Mouse (Mus musculus): ENCODE results near the gene Fyn. TPM values are rescaled to one million over a fixed set of nuclear protein-coding genes. Genes with fewer than 3 reads are reported as not detected.

The Fyn gene
- polyA plus RNA-seq, 1 experiment from 2014 or later, result 13.5 TPM

GRCm38 (mm10) chr10:39512631-39513314 lies 144.1 kb downstream of the Fyn start:
- Histone ChIP-seq H3K9me3 (ENCODE audit: control insufficient read depth) (no peaks in the 10 kb centered on the region), H3K4me1 (replicated peaks; ENCODE audit: control insufficient read depth, insufficient read depth, low read length) (no peaks in the 10 kb centered on the region; the same call in 1 of the 2 replicates), H3K27ac (ENCODE audit: low read depth, low read length) (no peak overlapping the region), H3K4me2 (replicated peaks; ENCODE audit: low read depth) (no peak overlapping the region), H3K36me3 (ENCODE audit: control insufficient read depth, insufficient read depth) (peaks cover 9% of the 10 kb centered on the region; the same call in 1 of the 2 replicates), H3K9ac (ENCODE audit: low read depth, low read length) (no peak overlapping the region), H3K4me3 (ENCODE audit: low read depth, low read length) (no peak overlapping the region), H3K27me3 (replicated peaks; ENCODE audit: control insufficient read depth, insufficient read depth, low read length) (no peaks in the 10 kb centered on the region)
- WGBS, result 71% methylated on average over 14 of the region's 14 CpGs
- no peak for TF ChIP-seq CTCF (IDR thresholded peaks at IDR 0.05; ENCODE audit: low read depth)
- ATAC-seq, result no peak

- TF ChIP-seq CTCF (IDR thresholded peaks at IDR 0.05; ENCODE audit: low read depth), result no peak
- 94% methylated on average over 8 of the region's 8 CpGs for WGBS
- no peak overlapping the region for H3K4me2 ChIP-seq (replicated peaks; ENCODE audit: low read depth)
- no peak overlapping the region for H3K4me3 ChIP-seq (ENCODE audit: low read depth, low read length)
- H3K27me3 ChIP-seq (replicated peaks; ENCODE audit: control insufficient read depth, insufficient read depth, low read length), result no peaks in the 10 kb centered on the region
- H3K4me1 ChIP-seq (replicated peaks; ENCODE audit: control insufficient read depth, insufficient read depth, low read length), result no peaks in the 10 kb centered on the region
- no peaks in the 10 kb centered on the region for H3K9me3 ChIP-seq (ENCODE audit: control insufficient read depth)
- H3K27ac ChIP-seq (ENCODE audit: low read depth, low read length), result no peak overlapping the region
- no peak for ATAC-seq
- peaks cover 9% of the 10 kb centered on the region; the same call in 1 of the 2 replicates for H3K36me3 ChIP-seq (ENCODE audit: control insufficient read depth, insufficient read depth)
- H3K9ac ChIP-seq (ENCODE audit: low read depth, low read length), result no peak overlapping the region
These were observed 146.3 kb downstream of the Fyn start for GRCm38 (mm10) chr10:39514916-39515315.

GRCm38 (mm10) chr10:39516541-39517133 lies 148.0 kb downstream of the Fyn start:
- Histone ChIP-seq H3K4me2 (replicated peaks; ENCODE audit: low read depth) (no peak overlapping the region), H3K9me3 (ENCODE audit: control insufficient read depth) (no peaks in the 10 kb centered on the region), H3K36me3 (ENCODE audit: control insufficient read depth, insufficient read depth) (peaks cover 9% of the 10 kb centered on the region; the same call in 1 of the 2 replicates), H3K4me3 (ENCODE audit: low read depth, low read length) (no peak overlapping the region), H3K27me3 (replicated peaks; ENCODE audit: control insufficient read depth, insufficient read depth, low read length) (no peaks in the 10 kb centered on the region), H3K27ac (ENCODE audit: low read depth, low read length) (no peak overlapping the region), H3K9ac (ENCODE audit: low read depth, low read length) (no peak overlapping the region), H3K4me1 (replicated peaks; ENCODE audit: control insufficient read depth, insufficient read depth, low read length) (no peaks in the 10 kb centered on the region)
- no peak for TF ChIP-seq CTCF (IDR thresholded peaks at IDR 0.05; ENCODE audit: low read depth)
- no peak for ATAC-seq
- WGBS, result 94% methylated on average over 6 of the region's 6 CpGs

- Histone ChIP-seq H3K27ac (ENCODE audit: low read depth, low read length) (no peak overlapping the region), H3K4me2 (replicated peaks; ENCODE audit: low read depth) (no peak overlapping the region), H3K9me3 (ENCODE audit: control insufficient read depth) (no peaks in the 10 kb centered on the region), H3K27me3 (replicated peaks; ENCODE audit: control insufficient read depth, insufficient read depth, low read length) (no peaks in the 10 kb centered on the region), H3K4me1 (replicated peaks; ENCODE audit: control insufficient read depth, insufficient read depth, low read length) (no peaks in the 10 kb centered on the region), H3K36me3 (ENCODE audit: control insufficient read depth, insufficient read depth) (peaks cover 9% of the 10 kb centered on the region; the same call in 1 of the 2 replicates), H3K9ac (ENCODE audit: low read depth, low read length) (no peak overlapping the region), H3K4me3 (ENCODE audit: low read depth, low read length) (no peak overlapping the region)
- 63% methylated on average over 9 of the region's 9 CpGs for WGBS
- TF ChIP-seq CTCF (IDR thresholded peaks at IDR 0.05; ENCODE audit: low read depth), result no peak
- no peak for ATAC-seq
These were observed 148.7 kb downstream of the Fyn start for GRCm38 (mm10) chr10:39517375-39517774.

- H3K27me3 ChIP-seq (replicated peaks; ENCODE audit: control insufficient read depth, insufficient read depth, low read length), result no peaks in the 10 kb centered on the region
- ATAC-seq, result no peak
- H3K9ac ChIP-seq (ENCODE audit: low read depth, low read length), result no peak overlapping the region
- WGBS, result 67% methylated on average over 8 of the region's 8 CpGs
- H3K27ac ChIP-seq (ENCODE audit: low read depth, low read length), result no peak overlapping the region; the same call in 1 of the 2 replicates
- no peak for TF ChIP-seq CTCF (IDR thresholded peaks at IDR 0.05; ENCODE audit: low read depth)
- H3K4me1 ChIP-seq (replicated peaks; ENCODE audit: control insufficient read depth, insufficient read depth, low read length), result no peaks in the 10 kb centered on the region
- no peak overlapping the region for H3K4me3 ChIP-seq (ENCODE audit: low read depth, low read length)
- H3K4me2 ChIP-seq (replicated peaks; ENCODE audit: low read depth), result no peak overlapping the region
- peaks cover 17% of the 10 kb centered on the region for H3K36me3 ChIP-seq (ENCODE audit: control insufficient read depth, insufficient read depth)
- H3K9me3 ChIP-seq (ENCODE audit: control insufficient read depth), result no peaks in the 10 kb centered on the region
These were observed 149.6 kb downstream of the Fyn start for GRCm38 (mm10) chr10:39518232-39518631.

GRCm38 (mm10) chr10:39518859-39519258 lies 150.2 kb downstream of the Fyn start:
- ATAC-seq, result no peak
- TF ChIP-seq CTCF (IDR thresholded peaks at IDR 0.05; ENCODE audit: low read depth), result no peak
- no peak overlapping the region for H3K27ac ChIP-seq (ENCODE audit: low read depth, low read length)

More at GRCm38 (mm10) chr10:39518859-39519258, 150.2 kb downstream of the Fyn start:
- Histone ChIP-seq H3K4me1 (replicated peaks; ENCODE audit: control insufficient read depth, insufficient read depth, low read length) (no peaks in the 10 kb centered on the region), H3K9ac (ENCODE audit: low read depth, low read length) (no peak overlapping the region), H3K4me3 (ENCODE audit: low read depth, low read length) (no peak overlapping the region), H3K27me3 (replicated peaks; ENCODE audit: control insufficient read depth, insufficient read depth, low read length) (no peaks in the 10 kb centered on the region), H3K36me3 (ENCODE audit: control insufficient read depth, insufficient read depth) (peaks cover 17% of the 10 kb centered on the region), H3K4me2 (replicated peaks; ENCODE audit: low read depth) (no peak overlapping the region), H3K9me3 (ENCODE audit: control insufficient read depth) (no peaks in the 10 kb centered on the region)
- WGBS, result 84% methylated on average over 3 of the region's 3 CpGs

Measured in intestine, postnatal 0 days (tissue).